Mouse (Mus musculus): Measurements from ENCODE around the gene Tsc22d3. TPM values are rescaled to one million over a fixed set of nuclear protein-coding genes. Genes with fewer than 3 reads are reported as not detected.
A peak's percentile ranks its signal among the peaks of the same experiment; 100 is the strongest.

The Tsc22d3 gene
- polyA plus RNA-seq, 1 experiment from 2014 or later, result 109 TPM

- no peak for DNase-seq (ENCODE audit: low spot score)
- WGBS, result 60% methylated on average over 1 of the region's 1 CpGs
- no peak overlapping the region for H3K27ac ChIP-seq
Measured at GRCm38 (mm10) chrX:140535487-140535886, 65.0 kb downstream of the Tsc22d3 start.

GRCm38 (mm10) chrX:140534306-140534705, 66.2 kb downstream of the Tsc22d3 start:
- H3K27ac ChIP-seq, result no peak overlapping the region
- H3K27me3 ChIP-seq (ENCODE audit: low read depth, poor library complexity, severe bottlenecking), result peaks cover 94% of the 10 kb centered on the region
- no peaks in the 10 kb centered on the region for H3K4me1 ChIP-seq
- no peaks in the 10 kb centered on the region for H3K36me3 ChIP-seq
- WGBS, result 81% methylated on average over 3 of the region's 3 CpGs
- H3K4me3 ChIP-seq, result no peak overlapping the region
- no peaks in the 10 kb centered on the region for H3K9me3 ChIP-seq (replicated peaks)
- DNase-seq (ENCODE audit: low spot score), result no peak

More at GRCm38 (mm10) chrX:140535487-140535886, 65.0 kb downstream of the Tsc22d3 start:
- no peaks in the 10 kb centered on the region for H3K4me1 ChIP-seq
- H3K9me3 ChIP-seq (replicated peaks), result no peaks in the 10 kb centered on the region
- H3K27me3 ChIP-seq (ENCODE audit: low read depth, poor library complexity, severe bottlenecking), result peaks cover 94% of the 10 kb centered on the region
- peaks cover 6% of the 10 kb centered on the region for H3K36me3 ChIP-seq
- no peak overlapping the region for H3K4me3 ChIP-seq

- DNase-seq (ENCODE audit: low spot score), result no peak
- WGBS, result 84% methylated on average over 6 of the region's 6 CpGs
- no peak overlapping the region for H3K27ac ChIP-seq
- no peak overlapping the region for H3K4me3 ChIP-seq
- H3K9me3 ChIP-seq (replicated peaks), result no peaks in the 10 kb centered on the region
- peaks cover 94% of the 10 kb centered on the region for H3K27me3 ChIP-seq (ENCODE audit: low read depth, poor library complexity, severe bottlenecking)
- no peaks in the 10 kb centered on the region for H3K4me1 ChIP-seq
- H3K36me3 ChIP-seq, result no peaks in the 10 kb centered on the region
Measured at GRCm38 (mm10) chrX:140532325-140532724, 68.1 kb downstream of the Tsc22d3 start.

GRCm38 (mm10) chrX:140531356-140531755, 69.1 kb downstream of the Tsc22d3 start:
- WGBS, result 88% methylated on average over 2 of the region's 2 CpGs
- DNase-seq (ENCODE audit: low spot score), result no peak
- no peak overlapping the region for H3K27ac ChIP-seq
- peaks cover 94% of the 10 kb centered on the region for H3K27me3 ChIP-seq (ENCODE audit: low read depth, poor library complexity, severe bottlenecking)
- no peaks in the 10 kb centered on the region for H3K36me3 ChIP-seq
- H3K4me3 ChIP-seq, result no peak overlapping the region
- no peaks in the 10 kb centered on the region for H3K9me3 ChIP-seq (replicated peaks)
- no peaks in the 10 kb centered on the region for H3K4me1 ChIP-seq

- no peak overlapping the region for H3K4me3 ChIP-seq
- H3K27me3 ChIP-seq (ENCODE audit: low read depth, poor library complexity, severe bottlenecking), result peaks cover 97% of the 10 kb centered on the region
- H3K36me3 ChIP-seq, result no peaks in the 10 kb centered on the region
- H3K4me1 ChIP-seq, result no peaks in the 10 kb centered on the region
- no peak for DNase-seq (ENCODE audit: low spot score)
- H3K9me3 ChIP-seq (replicated peaks), result no peaks in the 10 kb centered on the region
- no peak overlapping the region for H3K27ac ChIP-seq
- WGBS, result 87% methylated on average over 5 of the region's 5 CpGs
Measured at GRCm38 (mm10) chrX:140530632-140531031, 69.8 kb downstream of the Tsc22d3 start.

- Histone ChIP-seq H3K27ac (no peak overlapping the region), H3K27me3 (ENCODE audit: low read depth, poor library complexity, severe bottlenecking) (peaks cover 94% of the 10 kb centered on the region), H3K4me1 (no peaks in the 10 kb centered on the region), H3K36me3 (no peaks in the 10 kb centered on the region), H3K9me3 (replicated peaks) (no peaks in the 10 kb centered on the region), H3K4me3 (no peak overlapping the region)
- no peak for DNase-seq (ENCODE audit: low spot score)
- WGBS, result 86% methylated on average over 5 of the region's 5 CpGs
Measured at GRCm38 (mm10) chrX:140529074-140529561, 71.3 kb downstream of the Tsc22d3 start.

GRCm38 (mm10) chrX:140527231-140527630, 73.2 kb downstream of the Tsc22d3 start:
- H3K4me3 ChIP-seq, result no peak overlapping the region
- no peaks in the 10 kb centered on the region for H3K9me3 ChIP-seq (replicated peaks)
- no peaks in the 10 kb centered on the region for H3K36me3 ChIP-seq
- no peak overlapping the region for H3K27ac ChIP-seq
- H3K4me1 ChIP-seq, result no peaks in the 10 kb centered on the region; the same call in 1 of the 2 replicates
- WGBS, result 48% methylated on average over 6 of the region's 6 CpGs
- peaks cover 97% of the 10 kb centered on the region for H3K27me3 ChIP-seq (ENCODE audit: low read depth, poor library complexity, severe bottlenecking)
- DNase-seq (ENCODE audit: low spot score), result no peak

- no peaks in the 10 kb centered on the region for H3K9me3 ChIP-seq (replicated peaks)
- H3K27ac ChIP-seq, result no peak overlapping the region
- peaks cover 97% of the 10 kb centered on the region for H3K27me3 ChIP-seq (ENCODE audit: low read depth, poor library complexity, severe bottlenecking)
- WGBS, result 92% methylated on average over 5 of the region's 5 CpGs
- H3K4me1 ChIP-seq, result peaks cover 5% of the 10 kb centered on the region; the same call in 1 of the 2 replicates
- H3K36me3 ChIP-seq, result no peaks in the 10 kb centered on the region
- no peak for DNase-seq (ENCODE audit: low spot score)
- no peak overlapping the region for H3K4me3 ChIP-seq
Measured at GRCm38 (mm10) chrX:140526253-140526618, 74.2 kb downstream of the Tsc22d3 start.

GRCm38 (mm10) chrX:140525604-140526252, 74.7 kb downstream of the Tsc22d3 start:
- H3K27me3 ChIP-seq (ENCODE audit: low read depth, poor library complexity, severe bottlenecking), result peaks cover 97% of the 10 kb centered on the region
- no peak overlapping the region for H3K4me3 ChIP-seq
- peaks cover 8% of the 10 kb centered on the region; the same call in 1 of the 2 replicates for H3K4me1 ChIP-seq
- DNase-seq (ENCODE audit: low spot score), result no peak
- no peaks in the 10 kb centered on the region for H3K9me3 ChIP-seq (replicated peaks)
- no peaks in the 10 kb centered on the region for H3K36me3 ChIP-seq
- 93% methylated on average over 7 of the region's 7 CpGs for WGBS
- no peak overlapping the region for H3K27ac ChIP-seq

- Histone ChIP-seq H3K27me3 (ENCODE audit: low read depth, poor library complexity, severe bottlenecking) (peaks cover 97% of the 10 kb centered on the region), H3K9me3 (replicated peaks) (no peaks in the 10 kb centered on the region), H3K4me3 (no peak overlapping the region), H3K36me3 (no peaks in the 10 kb centered on the region), H3K4me1 (peaks cover 11% of the 10 kb centered on the region; the same call in 1 of the 2 replicates), H3K27ac (no peak overlapping the region)
- no peak for DNase-seq (ENCODE audit: low spot score)
- 94% methylated on average over 5 of the region's 5 CpGs for WGBS
Measured at GRCm38 (mm10) chrX:140524231-140524630, 76.2 kb downstream of the Tsc22d3 start.

GRCm38 (mm10) chrX:140522071-140522765, 78.2 kb downstream of the Tsc22d3 start:
- no peak for DNase-seq (ENCODE audit: low spot score)
- H3K27me3 ChIP-seq (ENCODE audit: low read depth, poor library complexity, severe bottlenecking), result peaks cover 97% of the 10 kb centered on the region
- peak overlapping the region; percentile 70 for H3K27ac ChIP-seq
- H3K4me3 ChIP-seq, result no peak overlapping the region
- H3K4me1 ChIP-seq, result peaks cover 11% of the 10 kb centered on the region; the same call in 1 of the 2 replicates
- H3K36me3 ChIP-seq, result no peaks in the 10 kb centered on the region
- WGBS, result 54% methylated on average over 14 of the region's 14 CpGs
- no peaks in the 10 kb centered on the region for H3K9me3 ChIP-seq (replicated peaks)

- peaks cover 97% of the 10 kb centered on the region for H3K27me3 ChIP-seq (ENCODE audit: low read depth, poor library complexity, severe bottlenecking)
- H3K9me3 ChIP-seq (replicated peaks), result no peaks in the 10 kb centered on the region
- WGBS, result 15% methylated on average over 25 of the region's 25 CpGs
- H3K27ac ChIP-seq, result peak overlapping the region; percentile 66
- no peaks in the 10 kb centered on the region for H3K36me3 ChIP-seq
- DNase-seq (ENCODE audit: low spot score), result peak; percentile 84
- peak overlapping the region; percentile 35 for H3K4me3 ChIP-seq
- H3K4me1 ChIP-seq, result peaks cover 11% of the 10 kb centered on the region; the same call in 1 of the 2 replicates
Measured at GRCm38 (mm10) chrX:140520146-140521102, 80.0 kb downstream of the Tsc22d3 start.
